Mouse (Mus musculus) right cerebral cortex, postnatal 25 days (tissue): ENCODE data around the gene Ccdc114.
"Not testable (repeated sequence)": the region's sequence is repeated elsewhere in the genome, so short reads cannot be mapped to it uniquely, and the experiment has no call there.

Experiments
- DNase-seq: peaks from one replicate; pipeline ENCODE4 v3.0.0; 2022

Gene Ccdc114

GRCm38 (mm10) chr7:45919083-45919671 is 4.7 kb upstream of the Ccdc114 start:
- no peak for DNase-seq

- DNase-seq: no peak
Observed at GRCm38 (mm10) chr7:45919761-45920160, 4.1 kb upstream of the Ccdc114 start.

- DNase-seq: no peak
Observed at GRCm38 (mm10) chr7:45920583-45921241, 3.2 kb upstream of the Ccdc114 start.

GRCm38 (mm10) chr7:45921242-45921621 is 2.6 kb upstream of the Ccdc114 start, which contains the start of gene Emp3:
TSS of gene Emp3 (minus strand) at chr7:45921404.
- DNase-seq: no peak

- no peak for DNase-seq
Observed at GRCm38 (mm10) chr7:45921950-45922600, 1.8 kb upstream of the Ccdc114 start.

GRCm38 (mm10) chr7:45922928-45923761 is 727 bp upstream of the Ccdc114 start:
- peak; percentile 90 for DNase-seq

- DNase-seq: no peak
Observed at GRCm38 (mm10) chr7:45924429-45924816, 551 bp downstream of the Ccdc114 start.

- DNase-seq: no peak
Observed at GRCm38 (mm10) chr7:45928626-45929295, 4.9 kb downstream of the Ccdc114 start.

GRCm38 (mm10) chr7:45929688-45930087 is 5.8 kb downstream of the Ccdc114 start:
- DNase-seq: no peak

- DNase-seq: not testable (repeated sequence)
Observed at GRCm38 (mm10) chr7:45933766-45934165, 9.9 kb downstream of the Ccdc114 start.

GRCm38 (mm10) chr7:45935114-45935513 is 11.2 kb downstream of the Ccdc114 start:
- no peak for DNase-seq

GRCm38 (mm10) chr7:45939836-45940235 is 16.0 kb downstream of the Ccdc114 start:
- no peak for DNase-seq

- DNase-seq: no peak
Observed at GRCm38 (mm10) chr7:45941986-45942385, 18.1 kb downstream of the Ccdc114 start.

GRCm38 (mm10) chr7:45943280-45943679 is 19.4 kb downstream of the Ccdc114 start:
- DNase-seq: not testable (repeated sequence)

GRCm38 (mm10) chr7:45949061-45949460 is 25.2 kb downstream of the Ccdc114 start:
- DNase-seq: no peak

- no peak for DNase-seq
Observed at GRCm38 (mm10) chr7:45956611-45957010, 32.7 kb downstream of the Ccdc114 start.

GRCm38 (mm10) chr7:45971831-45972723 is 48.2 kb downstream of the Ccdc114 start:
- no peak for DNase-seq

- DNase-seq: no peak
Observed at GRCm38 (mm10) chr7:45973271-45973687, 49.4 kb downstream of the Ccdc114 start.

- no peak for DNase-seq
Observed at GRCm38 (mm10) chr7:45974103-45974502, 50.2 kb downstream of the Ccdc114 start.

GRCm38 (mm10) chr7:45974512-45974911 is 50.6 kb downstream of the Ccdc114 start:
- no peak for DNase-seq

- DNase-seq: no peak
Observed at GRCm38 (mm10) chr7:45981612-45982011, 57.7 kb downstream of the Ccdc114 start.

- DNase-seq: no peak
Observed at GRCm38 (mm10) chr7:45986893-45987292, 63.0 kb downstream of the Ccdc114 start.
